Mouse (Mus musculus) induced T-regulatory cell, adult 2 months (primary cell): ENCODE results near the gene Srp68.

ENCODE experiments used
- DNase-seq: peaks from one replicate; pipeline ENCODE4 v3.0.0-alpha.2; 2012; ENCODE audit warnings: low read depth

Srp68 gene

DNA sequence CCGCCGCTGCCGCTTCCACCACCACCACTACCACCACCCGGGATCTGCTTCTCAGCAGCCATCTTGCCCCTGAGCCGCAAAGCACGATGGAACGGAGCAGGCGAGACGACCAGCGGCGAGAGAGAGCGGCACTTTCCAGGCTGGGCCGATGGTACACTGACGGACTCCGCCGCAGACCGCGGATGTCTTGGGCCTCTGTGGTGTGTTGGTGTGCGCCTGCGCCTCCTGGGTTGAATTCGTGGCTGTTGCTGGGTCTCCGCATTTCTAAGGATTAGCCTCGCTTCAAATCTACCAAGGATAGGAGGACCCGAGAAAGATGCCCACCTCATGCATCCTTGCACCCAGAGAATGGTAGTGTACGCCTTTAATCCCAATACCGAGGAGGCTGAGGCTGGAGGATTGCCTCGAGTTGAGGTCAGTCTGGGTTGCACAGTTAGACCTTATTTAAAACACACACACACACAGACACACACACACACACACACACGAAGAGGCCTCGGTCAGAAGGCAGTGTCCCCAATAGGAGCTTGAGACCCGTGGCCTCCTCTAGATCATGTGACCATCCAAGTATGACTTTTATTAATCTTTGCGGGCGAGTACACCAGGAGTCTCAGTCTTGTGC, at the start of gene Srp68:
TSS of gene Srp68 (minus strand) at position 173 of the 622 bp plus-strand sequence.
- peak; percentile 91 for DNase-seq

DNA sequence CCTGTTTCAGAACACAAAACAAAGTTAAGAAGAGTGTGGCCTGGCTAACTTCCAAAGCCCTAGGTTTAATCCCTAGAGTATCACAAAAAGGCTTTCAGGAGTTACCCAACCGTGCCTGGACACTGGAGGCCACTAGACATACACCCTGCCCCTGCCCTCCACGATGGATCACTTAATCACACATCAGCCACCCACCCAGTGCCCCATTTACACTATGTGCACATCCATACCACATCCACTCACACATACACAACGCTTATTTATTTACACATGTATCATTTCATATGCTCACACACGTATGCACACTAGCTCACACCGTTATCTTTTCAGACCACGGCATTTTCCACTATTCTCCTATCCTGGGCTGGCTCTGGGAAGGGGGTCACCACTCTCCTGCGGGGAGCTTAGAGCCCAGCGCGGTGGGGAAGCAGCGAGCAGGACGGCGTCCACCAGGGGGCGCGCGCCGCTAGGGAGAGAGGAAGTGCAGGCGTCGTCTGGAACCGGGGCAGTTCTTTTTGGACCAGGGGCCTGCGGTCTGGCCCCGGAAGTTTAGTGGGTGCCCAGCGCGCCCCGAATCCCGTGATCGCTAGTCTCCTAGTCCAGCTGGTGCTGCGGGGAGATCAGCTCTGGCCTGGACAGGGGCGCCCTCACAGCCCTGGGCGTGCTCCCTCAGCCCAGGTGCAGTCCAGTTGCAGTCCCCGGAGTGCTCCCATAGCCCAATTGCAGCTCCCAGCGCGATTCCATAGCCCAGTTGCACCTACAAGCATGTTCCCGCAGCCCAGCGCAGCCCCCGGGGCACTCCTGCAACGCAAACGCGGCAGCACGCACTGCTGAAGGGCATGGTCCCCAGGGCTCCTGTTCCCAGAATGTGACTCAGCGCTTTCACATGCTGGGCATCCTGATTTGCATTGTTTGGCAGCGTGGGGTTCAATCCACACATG, 45.0 kb upstream of the Srp68 start:
- peak; percentile 91 for DNase-seq

DNA sequence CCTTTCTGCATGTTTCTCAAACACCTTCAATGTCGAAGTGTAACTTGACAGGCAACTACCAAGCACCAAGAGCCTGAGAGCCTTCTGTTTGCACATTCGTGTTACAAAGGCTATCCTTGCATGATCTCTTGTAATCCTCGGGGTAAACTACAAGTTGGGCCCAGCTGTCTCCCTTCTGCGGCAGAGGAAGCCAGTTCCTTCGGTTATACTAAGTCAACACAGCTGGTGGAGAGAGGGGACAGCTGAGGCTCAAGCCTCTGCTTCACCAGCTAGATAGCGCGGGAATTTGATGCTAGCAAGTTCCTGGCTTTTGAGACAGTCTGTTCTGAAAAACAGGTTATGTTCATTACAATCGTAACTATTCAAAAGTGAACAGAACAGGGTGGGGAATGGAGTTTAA, 38.3 kb upstream of the Srp68 start:
- no peak for DNase-seq

DNA sequence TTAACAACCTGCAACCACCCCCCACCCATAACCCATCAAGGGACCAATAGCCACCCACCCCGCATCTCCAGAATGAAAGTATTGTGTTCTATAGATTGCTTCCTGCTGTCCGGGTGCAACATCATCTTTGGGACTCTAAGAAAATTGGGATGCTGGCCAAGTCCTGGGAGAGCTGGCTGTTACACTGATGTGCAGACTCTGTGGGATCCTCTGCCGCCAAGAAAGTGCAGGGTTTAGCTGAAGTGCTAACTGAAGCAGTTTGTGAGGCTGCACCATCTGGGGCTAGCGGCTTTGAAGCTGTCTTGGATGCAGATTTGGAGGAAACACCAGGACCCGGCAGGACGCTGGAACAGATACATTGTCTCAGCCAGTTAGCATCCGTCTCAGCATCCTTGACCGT, 37.2 kb upstream of the Srp68 start:
- no peak for DNase-seq

DNA sequence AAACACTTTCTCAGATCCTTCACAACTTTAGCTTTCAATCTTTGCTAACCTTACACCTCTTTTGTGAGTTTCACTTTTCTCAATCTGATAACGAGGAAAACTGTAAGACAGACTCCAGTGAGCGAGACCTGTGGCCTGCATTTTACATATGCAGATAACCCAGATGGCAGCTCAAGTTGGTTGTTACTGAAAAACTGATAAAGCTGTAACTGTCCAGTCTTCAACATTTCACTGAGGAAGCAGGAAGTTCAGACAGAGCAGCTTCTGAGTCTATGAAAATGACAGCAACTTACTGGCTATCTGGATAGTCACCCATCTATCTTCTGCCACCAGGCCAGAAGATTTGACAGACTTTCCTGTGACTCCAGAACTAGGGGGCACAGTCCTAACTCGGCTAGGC, 35.6 kb upstream of the Srp68 start:
- DNase-seq = no peak

DNA sequence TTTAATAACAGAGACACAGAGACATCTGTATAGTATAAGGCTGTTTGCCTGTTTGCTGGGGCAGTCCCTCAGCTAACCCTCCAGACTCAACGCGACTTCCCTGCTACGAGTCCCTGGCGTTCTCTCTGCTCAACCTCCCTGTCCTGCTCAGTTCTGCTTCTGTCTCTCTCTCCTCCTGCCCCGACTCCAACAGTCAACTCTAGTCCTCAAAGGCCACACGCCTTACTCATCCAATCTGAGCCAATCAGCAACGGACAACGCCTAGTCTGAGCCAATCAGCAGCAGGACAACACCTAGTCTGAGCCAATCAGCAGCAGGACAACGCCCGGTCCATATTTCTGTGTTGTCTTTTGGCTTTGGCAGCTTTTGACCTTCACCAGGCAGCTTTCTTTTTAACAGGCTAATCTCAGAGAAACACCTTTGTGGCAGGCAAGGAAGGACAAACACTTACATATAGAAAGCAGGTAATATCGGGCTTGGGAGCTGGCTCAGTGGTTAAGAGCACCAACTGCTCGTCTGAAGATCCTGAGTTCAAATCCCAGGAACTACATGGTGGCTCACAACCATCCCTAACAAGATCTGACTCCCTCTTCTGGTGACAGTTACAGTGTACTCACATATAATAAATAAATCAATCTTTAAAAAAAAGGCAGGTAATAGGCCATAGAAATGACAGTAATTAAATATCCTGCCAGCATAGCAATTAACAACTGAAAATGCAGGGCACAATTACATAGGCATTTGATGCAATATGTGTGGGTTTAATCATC, 33.9 kb upstream of the Srp68 start:
- peak; percentile 21 for DNase-seq

DNA sequence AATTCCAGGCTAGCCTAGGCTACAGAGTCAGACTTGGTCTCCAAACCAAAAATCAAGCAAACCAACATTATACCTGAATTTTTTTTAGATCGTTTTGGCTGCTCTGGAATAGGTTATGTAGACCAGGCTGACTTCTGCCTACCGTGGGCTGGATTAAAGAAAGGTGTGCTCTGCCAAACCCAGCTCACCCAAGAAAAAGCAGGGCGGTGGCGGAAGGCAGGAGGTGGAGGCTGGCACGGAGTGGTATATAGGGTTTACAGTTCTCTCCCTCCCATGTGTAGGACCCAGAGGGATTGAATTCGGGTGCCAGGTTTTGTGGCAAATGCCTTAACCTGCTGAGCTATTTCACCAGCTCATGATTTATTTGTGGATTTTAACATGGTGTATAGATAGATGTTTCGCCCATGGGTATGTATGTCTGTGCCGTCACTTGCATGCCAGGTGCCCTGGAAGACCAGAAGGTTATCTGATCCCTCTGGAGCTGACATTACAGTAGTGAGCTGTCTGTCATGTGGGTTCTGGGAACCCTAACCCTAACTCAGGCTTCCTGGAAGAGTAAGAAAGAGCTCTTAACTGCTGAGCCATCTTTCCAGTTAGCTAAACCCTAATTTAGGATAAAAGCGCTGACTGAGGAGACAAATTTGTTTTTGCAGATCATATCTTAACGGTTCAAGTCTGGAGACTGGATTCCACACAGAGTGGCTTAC, 33.2 kb upstream of the Srp68 start, which contains the start of gene Exoc7:
TSS of gene Exoc7 (minus strand) at position 215 of the 707 bp plus-strand sequence.
- DNase-seq = no peak

DNA sequence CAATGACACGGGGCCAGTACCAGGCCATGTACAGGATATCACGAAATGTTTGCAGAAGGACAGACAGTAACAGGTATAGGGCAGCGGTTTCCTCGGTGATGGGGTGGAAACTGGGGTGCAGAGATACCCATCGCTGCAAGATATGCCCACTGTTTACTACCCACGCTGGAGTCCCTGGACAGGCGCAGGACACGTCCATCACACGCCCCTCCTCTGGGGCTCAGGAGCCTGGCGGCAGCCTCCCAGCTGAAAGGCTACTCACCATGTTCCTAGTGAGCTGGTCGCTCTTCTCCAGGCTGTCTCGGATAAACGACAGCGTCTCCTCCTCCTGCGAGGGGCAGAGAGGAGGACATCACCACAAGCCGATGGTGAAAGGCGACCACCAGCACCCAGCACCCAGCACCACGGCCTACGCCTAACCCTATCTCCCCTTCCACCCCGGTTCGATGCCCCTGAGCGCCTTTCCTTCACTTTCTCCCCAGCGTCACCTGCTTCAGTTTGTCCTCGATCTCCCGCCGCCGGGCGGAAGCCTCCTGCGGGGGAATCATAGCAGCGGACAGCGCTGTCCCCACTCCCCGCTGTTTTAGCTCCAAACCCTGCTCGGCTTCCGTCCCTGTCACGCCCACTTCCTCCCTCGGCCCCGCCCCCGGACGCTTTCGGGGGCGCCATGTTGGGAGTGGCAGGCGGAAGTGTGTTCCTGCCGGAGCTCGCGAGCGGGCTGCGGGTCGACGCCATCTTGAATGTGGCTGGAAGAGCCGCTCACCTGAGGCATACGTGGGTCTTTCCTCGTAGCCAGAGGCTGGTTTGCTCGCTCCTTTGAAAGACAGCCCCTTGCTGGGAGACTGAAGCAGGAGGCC, 32.3 kb upstream of the Srp68 start:
- peak; percentile 97 for DNase-seq

DNA sequence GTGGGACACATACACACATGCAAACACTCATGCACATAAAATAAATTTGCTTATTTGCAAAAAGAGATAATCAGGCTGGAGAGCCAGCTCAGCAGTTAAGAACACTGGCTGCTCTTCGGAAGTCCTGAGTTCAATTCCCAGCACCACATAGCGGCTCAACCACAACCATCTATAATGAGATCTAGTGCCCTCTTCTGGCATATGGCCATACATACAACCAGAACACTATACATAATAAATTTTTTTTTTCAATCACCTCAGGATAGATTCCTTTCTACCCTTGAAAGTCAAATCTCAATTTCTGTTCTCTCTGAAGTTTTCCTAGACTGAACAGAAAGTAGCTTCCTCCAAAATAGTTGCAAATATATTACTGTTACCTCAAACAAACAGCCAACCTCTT, 31.4 kb upstream of the Srp68 start:
- DNase-seq = peak; percentile 22

DNA sequence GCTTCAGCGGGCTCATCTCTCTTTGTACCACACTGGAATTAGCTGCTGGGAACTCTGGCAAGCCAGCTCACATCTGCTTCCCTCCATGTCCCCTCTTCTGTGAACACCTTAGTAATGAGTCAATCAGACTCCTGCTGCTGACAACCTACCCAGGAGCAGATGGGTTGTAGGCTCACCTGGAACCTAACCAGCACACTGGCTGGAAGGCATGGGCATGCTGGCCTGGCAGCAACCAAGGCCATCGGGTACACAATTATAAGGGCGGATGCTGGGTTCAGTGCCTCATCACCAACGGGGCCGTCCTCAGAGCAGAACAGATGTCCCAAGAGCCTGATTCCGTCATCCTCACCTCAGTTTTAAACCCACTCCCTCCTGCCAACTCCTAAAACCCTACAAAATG, 24.6 kb upstream of the Srp68 start:
- DNase-seq = no peak

DNA sequence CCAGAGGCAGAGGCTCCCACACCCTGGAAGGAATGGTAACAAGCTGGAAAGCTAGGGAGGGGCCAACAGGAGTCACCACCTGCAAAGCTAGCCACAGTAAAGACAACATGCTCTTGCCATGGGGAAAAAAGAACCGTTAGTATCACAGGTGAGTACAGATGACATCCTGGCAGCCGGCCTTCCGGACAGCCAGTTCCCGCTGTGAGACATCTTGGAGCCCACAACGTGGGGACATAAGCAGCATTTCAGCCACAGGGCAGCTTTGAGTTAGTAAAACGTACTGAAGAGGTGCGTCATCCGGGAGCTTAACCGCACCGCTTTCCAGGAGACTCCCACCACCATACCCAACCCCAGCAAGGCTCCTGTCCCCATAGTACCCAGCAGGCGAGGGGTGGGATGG, 24.2 kb upstream of the Srp68 start:
- no peak for DNase-seq

DNA sequence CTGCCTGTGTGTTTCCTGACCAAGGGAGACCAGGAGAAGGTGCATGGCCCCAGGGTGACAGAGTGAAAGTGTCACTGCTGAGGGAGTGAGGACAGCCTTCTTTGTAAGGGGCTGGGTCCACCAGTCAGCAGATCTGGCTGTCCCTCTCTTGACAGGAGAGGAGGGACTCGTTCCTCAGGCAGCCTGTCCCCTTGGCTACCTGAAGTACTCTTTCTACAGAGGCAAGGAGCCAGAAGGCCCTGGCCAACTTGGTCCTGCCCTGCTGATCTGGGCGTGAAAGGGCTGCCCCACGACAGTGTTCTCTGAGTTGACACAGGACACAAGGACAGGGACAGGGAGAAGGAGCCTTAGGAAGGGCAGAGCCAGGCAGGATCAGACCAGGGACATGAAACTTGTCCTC, 23.0 kb upstream of the Srp68 start:
- no peak for DNase-seq

DNA sequence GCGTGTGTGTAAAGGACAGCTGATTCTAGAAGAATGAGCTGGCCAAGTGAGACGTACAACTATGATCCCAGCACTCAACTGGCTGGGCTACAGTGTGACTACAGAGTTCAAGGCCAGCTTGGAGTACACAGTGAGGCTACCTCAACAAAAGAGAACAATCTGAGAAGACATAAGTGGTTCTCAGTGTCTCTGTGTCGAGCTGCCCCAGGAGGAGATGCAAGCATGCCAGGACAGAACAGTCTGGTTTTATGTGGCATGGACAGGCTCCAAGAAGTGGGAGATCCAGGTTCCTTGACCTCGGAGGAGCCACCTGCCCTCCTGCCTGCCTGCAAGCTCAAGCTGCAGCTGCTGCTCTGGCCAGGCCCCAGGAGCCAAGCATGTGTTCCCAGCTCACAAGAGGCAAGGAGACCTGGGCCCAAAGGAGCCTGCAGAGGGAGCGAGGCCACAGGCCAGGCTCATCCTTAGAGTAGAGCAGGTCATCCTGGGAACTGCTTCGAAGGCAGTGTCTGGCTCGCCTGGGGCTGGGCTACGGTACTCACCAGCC, 22.2 kb upstream of the Srp68 start:
- DNase-seq = no peak

DNA sequence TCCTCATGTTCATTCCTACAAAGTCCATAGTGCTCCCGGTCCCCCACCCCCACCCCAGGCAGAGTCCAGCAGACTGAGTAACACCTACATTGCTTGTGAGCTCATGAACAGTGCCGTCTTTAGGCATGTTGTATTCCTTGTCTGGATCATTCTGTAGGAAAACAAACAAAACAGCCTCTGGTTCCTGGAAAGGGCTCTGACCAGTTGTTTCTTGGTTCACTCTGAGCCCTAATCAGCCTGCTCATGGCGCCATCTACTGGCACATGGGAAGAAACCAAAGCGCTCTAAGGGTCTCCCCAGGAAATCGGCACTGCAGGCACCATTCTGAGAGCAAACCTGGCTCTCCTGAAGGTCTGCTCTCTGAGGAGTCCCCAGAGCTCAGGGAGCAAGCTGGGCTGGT, 20.3 kb upstream of the Srp68 start:
- DNase-seq = peak; percentile 80

DNA sequence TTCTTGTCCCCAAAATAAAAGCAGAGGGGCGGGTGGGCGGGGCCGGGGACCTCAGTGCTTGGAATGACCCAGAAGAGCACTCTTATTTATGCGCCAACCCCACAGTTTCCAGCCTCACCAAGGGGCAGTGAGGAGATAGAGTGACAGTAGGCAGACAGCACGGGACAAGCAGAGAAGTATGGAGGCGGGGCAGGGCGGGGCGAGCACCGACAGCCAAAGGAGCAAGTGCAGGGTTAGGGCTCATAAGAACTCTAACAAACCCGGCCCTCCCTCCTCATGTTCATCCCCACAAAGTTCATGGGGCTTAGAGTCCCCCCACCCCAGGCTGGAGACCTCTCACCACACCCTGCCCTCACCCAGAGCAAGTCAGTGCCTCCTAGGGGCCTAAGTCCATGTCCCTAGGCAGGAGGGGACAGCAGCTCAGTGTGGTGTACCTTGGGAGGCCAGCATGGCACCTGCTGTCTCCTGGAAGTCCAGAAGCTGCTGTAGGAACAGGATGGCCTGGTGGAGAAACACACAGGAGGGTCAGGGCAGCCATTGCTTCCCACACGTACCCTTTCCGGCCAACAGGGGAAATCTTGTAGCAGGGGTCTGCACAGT, 19.6 kb upstream of the Srp68 start:
- no peak for DNase-seq

DNA sequence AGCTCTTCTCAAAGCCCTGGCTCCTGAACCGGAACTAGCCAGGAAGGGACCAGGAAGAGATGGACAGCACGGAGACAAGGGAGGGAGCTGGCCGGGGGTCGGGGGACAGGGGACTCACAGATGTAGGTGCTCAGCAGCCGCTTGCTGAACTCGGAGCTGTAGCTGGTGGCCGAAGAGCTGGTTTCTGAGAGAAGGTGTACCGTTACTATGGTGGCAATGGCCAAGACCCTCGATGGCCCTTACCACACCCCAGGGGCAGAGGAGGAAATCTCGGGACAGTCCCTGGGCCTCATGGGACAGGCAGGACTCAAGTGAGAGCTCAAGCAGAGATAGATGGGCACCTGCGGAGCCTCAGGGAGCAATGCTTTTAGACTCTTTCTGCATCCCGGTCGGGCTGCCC, 18.4 kb upstream of the Srp68 start:
- no peak for DNase-seq

DNA sequence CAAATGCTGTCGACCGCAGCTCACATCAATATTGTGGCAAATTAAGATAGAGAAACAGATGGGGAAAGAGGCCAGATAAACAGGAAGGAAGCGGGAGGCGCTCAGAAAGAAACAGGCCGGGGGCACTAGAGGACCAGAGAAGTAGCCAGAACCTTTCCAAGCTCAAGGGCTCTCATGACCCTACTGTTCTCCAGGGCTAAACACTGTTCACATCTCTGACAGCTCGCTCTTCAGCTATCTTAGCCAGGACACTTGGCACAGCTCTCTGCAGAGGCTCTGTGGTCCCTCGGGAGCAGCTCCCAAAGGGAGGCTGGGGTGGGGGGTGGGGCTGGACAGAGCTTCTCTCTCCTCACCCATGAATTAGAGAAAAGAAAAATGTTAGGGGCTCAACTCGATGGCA, 16.5 kb upstream of the Srp68 start:
- no peak for DNase-seq

DNA sequence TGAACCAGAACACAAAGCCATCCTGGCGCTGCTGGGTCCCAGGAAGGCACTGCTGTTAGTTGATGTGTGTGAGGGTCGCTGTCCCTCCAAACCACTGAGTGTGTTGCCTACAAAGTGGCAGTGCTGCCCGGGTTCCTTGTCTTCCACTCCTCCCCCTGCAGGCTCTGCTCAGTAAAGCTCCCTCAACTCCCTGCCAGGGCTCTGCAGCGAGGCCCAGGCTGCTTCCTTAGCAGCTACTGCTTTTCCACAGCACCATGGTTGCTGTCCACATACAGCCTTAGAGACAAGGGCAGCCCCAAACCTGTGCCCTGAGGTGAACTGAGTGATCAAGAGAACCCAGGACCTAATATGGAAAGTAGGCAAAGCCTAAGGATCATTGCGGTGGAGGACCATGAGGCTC, 13.3 kb upstream of the Srp68 start:
- DNase-seq = no peak

DNA sequence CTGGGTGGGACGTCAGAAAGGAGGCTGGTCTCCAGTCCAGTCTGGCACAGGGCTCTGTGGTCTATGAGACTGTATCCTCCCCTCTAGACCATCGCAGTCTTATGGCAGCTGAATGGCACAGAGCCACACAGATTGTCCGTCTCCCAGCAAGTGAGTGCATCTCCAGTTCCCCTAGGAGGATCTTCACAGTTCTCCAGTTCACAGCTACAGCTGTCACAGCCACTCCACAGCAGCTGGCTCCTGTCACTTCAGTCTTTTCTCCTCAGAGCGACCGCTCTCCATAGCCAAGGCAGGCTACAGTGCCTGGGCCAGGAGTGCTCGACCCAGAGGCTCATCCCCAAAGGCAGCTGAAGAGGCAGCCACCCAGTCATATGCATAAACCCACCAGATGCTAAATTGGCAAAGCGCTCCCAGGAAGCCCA, 11.8 kb upstream of the Srp68 start:
- no peak for DNase-seq

DNA sequence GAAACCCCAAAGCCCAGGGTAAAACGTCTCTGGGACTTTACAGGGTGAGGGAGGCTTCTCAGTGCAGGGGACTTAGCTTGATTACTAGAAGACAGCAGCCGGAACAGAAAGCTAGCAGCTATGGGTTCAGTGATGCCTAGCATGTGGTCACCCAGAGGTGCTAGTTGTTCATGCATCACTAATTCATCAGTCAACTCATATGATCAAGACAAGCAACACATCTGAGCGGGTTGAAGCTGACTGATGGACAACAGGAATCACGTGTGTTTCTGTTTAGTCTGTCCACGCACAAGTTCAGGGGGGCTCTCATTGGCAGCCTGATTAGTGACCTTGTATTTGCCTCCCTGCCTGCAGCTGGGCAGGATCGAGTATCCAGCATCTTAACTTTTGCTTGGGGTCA, 10.0 kb upstream of the Srp68 start:
- DNase-seq = no peak
